In genomic region chr5:137531414-137532130, GRCm38 (mm10) we compare ENCODE assay signal across 9 mouse cellular contexts. TPM values are rescaled to one million over a fixed set of nuclear protein-coding genes. Genes with fewer than 3 reads are reported as not detected.
DNase-seq lines count a peak whose midpoint lies in the region; ATAC-seq lines count a peak whose summit lies in the region.
"Had no signal": no experiment of that assay in that cellular context is flagged by ENCODE, and none has a peak within 500 bp of the region (broad histone marks: within the 10 kb centered on the region; RNA-seq: fewer than 3 reads in every experiment).

No protein-coding gene starts in this region.

- ATAC-seq in erythroblast, adult 5-6 weeks (replicated peaks; ENCODE audit: low FRiP score, poor library complexity, severe bottlenecking) = peak; percentile 5; the same call in 1 of the 2 replicates
- ATAC-seq in limb, embryonic 11.5 days (ENCODE audit: insufficient number of reproducible peaks, low FRiP score, low TSS enrichment, low read depth) = no peak; the same call in 1 of the 2 replicates
- ATAC-seq in midbrain, embryonic 12.5 days (ENCODE audit: low FRiP score, low read depth) = peak; percentile 31
- no peak; the same call in none of the 2 replicates for ATAC-seq in stomach, embryonic 14.5 days (ENCODE audit: insufficient number of reproducible peaks, insufficient read depth, low FRiP score, low read depth)

- peaks cover 11% of the 10 kb centered on the region for H3K4me1 ChIP-seq in limb, embryonic 11.5 days (ENCODE audit: control insufficient read depth, insufficient read depth, low read length)
- H3K4me1 ChIP-seq in midbrain, embryonic 12.5 days = peaks cover 40% of the 10 kb centered on the region
- H3K4me1 ChIP-seq in stomach, embryonic 14.5 days (ENCODE audit: control insufficient read depth, insufficient read depth, low read length) = 0 out of 2 replicates have a peak, but pooled peaks cover 4% of the 10 kb centered on the region

- peak overlapping the region; percentile 84 for H3K9ac ChIP-seq in limb, embryonic 11.5 days (ENCODE audit: low read length)
- H3K9ac ChIP-seq in midbrain, embryonic 12.5 days (replicated peaks) = peak overlapping the region; percentile 97
- H3K9ac ChIP-seq in stomach, embryonic 14.5 days (replicated peaks; ENCODE audit: low read depth, low read length) = peak overlapping the region; percentile 67

- H3K9me3 ChIP-seq in limb, embryonic 11.5 days (ENCODE audit: control insufficient read depth, low read length) = no peaks in the 10 kb centered on the region
- no peaks in the 10 kb centered on the region for H3K9me3 ChIP-seq in midbrain, embryonic 12.5 days
- no peaks in the 10 kb centered on the region for H3K9me3 ChIP-seq in stomach, embryonic 14.5 days (ENCODE audit: control insufficient read depth, low read depth, low read length)

- H3K27me3 ChIP-seq in limb, embryonic 11.5 days (ENCODE audit: control insufficient read depth, insufficient read depth, low read length) = no peaks in the 10 kb centered on the region
- no peaks in the 10 kb centered on the region for H3K27me3 ChIP-seq in midbrain, embryonic 12.5 days
- H3K27me3 ChIP-seq in stomach, embryonic 14.5 days (ENCODE audit: control insufficient read depth, insufficient read depth, low read length) = no peaks in the 10 kb centered on the region

- intact Hi-C loops in heart, postnatal 14 days (cut with DNase I) = loop anchor here (2.0 to 5.0 kb wide), 3 partner anchors 69 to 216 kb away; partner anchors contain the start of genes Mospd3 and Tsc22d4

- peaks cover 17% of the 10 kb centered on the region; the same call in 1 of the 2 replicates for H3K36me3 ChIP-seq in limb, embryonic 11.5 days (ENCODE audit: control insufficient read depth, insufficient read depth, low read length)
- peaks cover 36% of the 10 kb centered on the region for H3K36me3 ChIP-seq in midbrain, embryonic 12.5 days
- H3K36me3 ChIP-seq in stomach, embryonic 14.5 days (ENCODE audit: control insufficient read depth, insufficient read depth, low read length) = peaks cover 37% of the 10 kb centered on the region

- under 1% methylated on average over 45 of the region's 51 CpGs for WGBS in limb, embryonic 11.5 days
- WGBS in midbrain, embryonic 12.5 days = under 1% methylated on average over 48 of the region's 51 CpGs
- under 1% methylated on average over 50 of the region's 51 CpGs for WGBS in stomach, embryonic 14.5 days

- peak; percentile 67 for DNase-seq in kidney, adult 18-20 months
- no peak for DNase-seq in kidney, adult 9 months
- peak; percentile 62 to 66 for DNase-seq in adrenal gland, adult 18-20 months (ENCODE audit: low spot score in 2 of 2)
- peak; percentile 72 to 76 for DNase-seq in heart, postnatal 14 days
- peak; percentile 82 for DNase-seq in limb, embryonic 11.5 days (ENCODE audit: low spot score)

- peak overlapping the region; percentile 95 for H3K4me2 ChIP-seq in limb, embryonic 11.5 days (ENCODE audit: low read depth, severe bottlenecking)
- H3K4me2 ChIP-seq in midbrain, embryonic 12.5 days (replicated peaks) = peak overlapping the region; percentile 89
- peak overlapping the region; percentile 91 for H3K4me2 ChIP-seq in stomach, embryonic 14.5 days (replicated peaks; ENCODE audit: low read depth, low read length)

- H3K4me3 ChIP-seq in limb, embryonic 11.5 days (ENCODE audit: low read depth, low read length) = peak overlapping the region; percentile 81
- H3K4me3 ChIP-seq in midbrain, embryonic 12.5 days = peak overlapping the region; percentile 93
- peak overlapping the region; percentile 90 for H3K4me3 ChIP-seq in stomach, embryonic 14.5 days (ENCODE audit: low read depth, low read length)

- H3K27ac ChIP-seq in limb, embryonic 11.5 days (replicated peaks; ENCODE audit: low read depth, low read length) = peak overlapping the region; percentile 83
- H3K27ac ChIP-seq in midbrain, embryonic 12.5 days (replicated peaks) = peak overlapping the region; percentile 99
- H3K27ac ChIP-seq in stomach, embryonic 14.5 days (ENCODE audit: low read length) = peak overlapping the region; percentile 92

RNA-seq across cellular contexts. Expression of gene Epo, which starts 1.5 kb away (rescaled TPM):
- total RNA-seq in adrenal gland, adult 18-20 months (2021) = not detected
- not detected in 2 replicates for total RNA-seq in erythroblast, adult 5-6 weeks (2015; ENCODE audit: low replicate concordance)
- not detected in 2 replicates for total RNA-seq in erythroblast, adult 5-6 weeks (2017; ENCODE audit: low replicate concordance)
- not detected for total RNA-seq in heart, postnatal 14 days (2021)
- polyA plus RNA-seq in limb, embryonic 11.5 days (2014; fragmentation: Nextera tagmentation; extraction: Ambion mirVana) = 0.54 and 0.67 TPM in 2 replicates
- polyA plus RNA-seq in midbrain, embryonic 12.5 days (2016; fragmentation: Nextera tagmentation; extraction: Ambion mirVana) = 0.34 TPM in 1 of 2 replicates, not detected in the other
- 0.38 TPM in 1 of 2 replicates, not detected in the other for polyA plus RNA-seq in stomach, embryonic 14.5 days (2014; fragmentation: Nextera tagmentation; extraction: Ambion mirVana)
- total RNA-seq: left cerebral cortex, adult 8-10 months had no signal

RNA-seq across cellular contexts. Expression of gene Gnb2, which starts 1.7 kb away (rescaled TPM):
- 100 to 1,000 TPM; 517 to 525 TPM for total RNA-seq in adrenal gland, adult 18-20 months (2021)
- total RNA-seq in erythroblast, adult 5-6 weeks (2015; ENCODE audit: low replicate concordance) = 77.0 and 113 TPM in 2 replicates
- total RNA-seq in erythroblast, adult 5-6 weeks (2017; ENCODE audit: low replicate concordance) = 94.2 and 96.3 TPM in 2 replicates
- 100 to 1,000 TPM; 322 to 323 TPM for total RNA-seq in heart, postnatal 14 days (2021)
- polyA plus RNA-seq in limb, embryonic 11.5 days (2014; fragmentation: Nextera tagmentation; extraction: Ambion mirVana) = 352 and 360 TPM in 2 replicates
- polyA plus RNA-seq in midbrain, embryonic 12.5 days (2016; fragmentation: Nextera tagmentation; extraction: Ambion mirVana) = 464 and 467 TPM in 2 replicates
- 404 and 443 TPM in 2 replicates for polyA plus RNA-seq in stomach, embryonic 14.5 days (2014; fragmentation: Nextera tagmentation; extraction: Ambion mirVana)

RNA-seq across cellular contexts. Expression of gene Gigyf1, which starts 13.2 kb away (rescaled TPM):
- total RNA-seq in adrenal gland, adult 18-20 months (2021) = 10 to 100 TPM; 27.6 to 36.4 TPM
- total RNA-seq in erythroblast, adult 5-6 weeks (2015; ENCODE audit: low replicate concordance) = 5.6 and 6.1 TPM in 2 replicates
- 5.3 and 8.4 TPM in 2 replicates for total RNA-seq in erythroblast, adult 5-6 weeks (2017; ENCODE audit: low replicate concordance)
- 10 to 100 TPM; 28.3 to 33.8 TPM for total RNA-seq in heart, postnatal 14 days (2021)
- polyA plus RNA-seq in limb, embryonic 11.5 days (2014; fragmentation: Nextera tagmentation; extraction: Ambion mirVana) = 13.7 and 14.1 TPM in 2 replicates
- polyA plus RNA-seq in midbrain, embryonic 12.5 days (2016; fragmentation: Nextera tagmentation; extraction: Ambion mirVana) = 20.5 and 21.1 TPM in 2 replicates
- polyA plus RNA-seq in stomach, embryonic 14.5 days (2014; fragmentation: Nextera tagmentation; extraction: Ambion mirVana) = 16.0 and 16.3 TPM in 2 replicates

RNA-seq across cellular contexts. Expression of gene Actl6b, which starts 21.7 kb away (rescaled TPM):
- 1 to 10 TPM; 2.5 to 4.9 TPM for total RNA-seq in adrenal gland, adult 18-20 months (2021)
- total RNA-seq in erythroblast, adult 5-6 weeks (2015; ENCODE audit: low replicate concordance) = not detected in 2 replicates
- total RNA-seq in erythroblast, adult 5-6 weeks (2017; ENCODE audit: low replicate concordance) = not detected in 2 replicates
- total RNA-seq in heart, postnatal 14 days (2021) = not detected
- polyA plus RNA-seq in limb, embryonic 11.5 days (2014; fragmentation: Nextera tagmentation; extraction: Ambion mirVana) = not detected in 2 replicates
- 89.4 and 93.1 TPM in 2 replicates for polyA plus RNA-seq in midbrain, embryonic 12.5 days (2016; fragmentation: Nextera tagmentation; extraction: Ambion mirVana)
- 6.7 and 7.3 TPM in 2 replicates for polyA plus RNA-seq in stomach, embryonic 14.5 days (2014; fragmentation: Nextera tagmentation; extraction: Ambion mirVana)

RNA-seq across cellular contexts. Expression of gene Pop7, which starts 29.3 kb away (rescaled TPM):
- 10 to 100 TPM; 23.5 to 24.7 TPM for total RNA-seq in adrenal gland, adult 18-20 months (2021)
- total RNA-seq in erythroblast, adult 5-6 weeks (2015; ENCODE audit: low replicate concordance) = 9.0 TPM in 1 of 2 replicates, not detected in the other
- 4.4 and 7.2 TPM in 2 replicates for total RNA-seq in erythroblast, adult 5-6 weeks (2017; ENCODE audit: low replicate concordance)
- total RNA-seq in heart, postnatal 14 days (2021) = 10 to 100 TPM; 12.5 to 16.9 TPM
- polyA plus RNA-seq in limb, embryonic 11.5 days (2014; fragmentation: Nextera tagmentation; extraction: Ambion mirVana) = 51.1 and 59.3 TPM in 2 replicates
- 58.0 and 58.1 TPM in 2 replicates for polyA plus RNA-seq in midbrain, embryonic 12.5 days (2016; fragmentation: Nextera tagmentation; extraction: Ambion mirVana)
- 51.7 and 56.2 TPM in 2 replicates for polyA plus RNA-seq in stomach, embryonic 14.5 days (2014; fragmentation: Nextera tagmentation; extraction: Ambion mirVana)

Comparison
In these comparisons a context has a peak if more than half of its experiments do, and no peak if none do; other contexts are left out.
1. ATAC-seq: peak in erythroblast, adult 5-6 weeks (single experiment) and midbrain, embryonic 12.5 days (single experiment); none in limb, embryonic 11.5 days (single experiment) and stomach, embryonic 14.5 days (single experiment).
2. Peak in every context shown above with its lines, with median percentiles within 50 percentile points of each other: H3K27ac ChIP-seq, H3K4me2 ChIP-seq, H3K4me3 ChIP-seq and H3K9ac ChIP-seq.